In genomic region chr1:156037144-156037583, GRCm38 (mm10) we compare ENCODE assay signal across 8 mouse cellular contexts. TPM values are rescaled to one million over a fixed set of nuclear protein-coding genes. Genes with fewer than 3 reads are reported as not detected.
DNase-seq lines count a peak whose midpoint lies in the region; ATAC-seq and TF ChIP-seq lines count a peak whose summit lies in the region.

No protein-coding gene starts in this region.

- H3K4me2 ChIP-seq in hindbrain, embryonic 12.5 days (replicated peaks) = no peak overlapping the region
- no peak overlapping the region for H3K4me2 ChIP-seq in hindbrain, embryonic 16.5 days (ENCODE audit: low read length)
- peak overlapping the region; percentile 72 for H3K4me2 ChIP-seq in lung, embryonic 14.5 days
- peak overlapping the region; percentile 58 for H3K4me2 ChIP-seq in stomach, embryonic 16.5 days (ENCODE audit: low read depth, low read length)

- no peak for ATAC-seq in hindbrain, embryonic 12.5 days (ENCODE audit: low FRiP score)
- no peak for ATAC-seq in hindbrain, embryonic 16.5 days
- ATAC-seq in lung, embryonic 14.5 days (ENCODE audit: insufficient read depth) = no peak
- ATAC-seq in stomach, embryonic 16.5 days (ENCODE audit: insufficient read depth, low FRiP score) = no peak

- H3K27me3 ChIP-seq in hindbrain, embryonic 12.5 days = no peaks in the 10 kb centered on the region
- H3K27me3 ChIP-seq in hindbrain, embryonic 16.5 days (replicated peaks; ENCODE audit: control insufficient read depth, insufficient read depth, low read length) = no peaks in the 10 kb centered on the region
- no peaks in the 10 kb centered on the region for H3K27me3 ChIP-seq in lung, embryonic 14.5 days (ENCODE audit: insufficient read depth, low read length)
- no peaks in the 10 kb centered on the region for H3K27me3 ChIP-seq in stomach, embryonic 16.5 days (ENCODE audit: control insufficient read depth, insufficient read depth, low read length)

- 0 out of 2 replicates have a peak overlapping the region, but pooled peaks have one; percentile 19 for H3K9ac ChIP-seq in hindbrain, embryonic 12.5 days
- H3K9ac ChIP-seq in hindbrain, embryonic 16.5 days (ENCODE audit: low read depth, low read length) = no peak overlapping the region
- H3K9ac ChIP-seq in lung, embryonic 14.5 days = no peak overlapping the region; the same call in 1 of the 2 replicates
- peak overlapping the region; percentile 29; the same call in 1 of the 2 replicates for H3K9ac ChIP-seq in stomach, embryonic 16.5 days (ENCODE audit: low read length)

- peak; percentile 49 for DNase-seq in NIH3T3 (ENCODE audit: low read depth)
- DNase-seq in gastrocnemius, adult 8-10 months (ENCODE audit: low spot score in 2 of 2) = peak; percentile 21 to 26
- DNase-seq in kidney, adult 11 months = peak; percentile 56
- DNase-seq in lung, embryonic 14.5 days = no peak
- DNase-seq in left cerebral cortex, postnatal 36 days (ENCODE audit: low spot score in 2 of 2) = no peak

- TF ChIP-seq CTCF in lung, embryonic 14.5 days (IDR thresholded peaks at IDR 0.05; ENCODE audit: low read depth) = no peak

- H3K4me1 ChIP-seq in hindbrain, embryonic 12.5 days = peaks cover 22% of the 10 kb centered on the region
- H3K4me1 ChIP-seq in hindbrain, embryonic 16.5 days (ENCODE audit: control insufficient read depth, insufficient read depth, low read depth, low read length) = peaks cover 22% of the 10 kb centered on the region
- H3K4me1 ChIP-seq in lung, embryonic 14.5 days (ENCODE audit: insufficient read depth) = no peaks in the 10 kb centered on the region
- H3K4me1 ChIP-seq in stomach, embryonic 16.5 days (ENCODE audit: control insufficient read depth, insufficient read depth, low read length) = peaks cover 23% of the 10 kb centered on the region

- intact Hi-C loops in left cerebral cortex, postnatal 36 days (cut with DNase I) = no loop called here

- H3K27ac ChIP-seq in hindbrain, embryonic 12.5 days = no peak overlapping the region
- no peak overlapping the region for H3K27ac ChIP-seq in hindbrain, embryonic 16.5 days (ENCODE audit: low read depth, low read length)
- no peak overlapping the region for H3K27ac ChIP-seq in lung, embryonic 14.5 days (ENCODE audit: low read depth)
- peak overlapping the region; percentile 77 for H3K27ac ChIP-seq in stomach, embryonic 16.5 days (ENCODE audit: low read length)

- H3K9me3 ChIP-seq in hindbrain, embryonic 12.5 days (replicated peaks) = no peaks in the 10 kb centered on the region
- no peaks in the 10 kb centered on the region for H3K9me3 ChIP-seq in hindbrain, embryonic 16.5 days (ENCODE audit: control insufficient read depth, low read length)
- H3K9me3 ChIP-seq in lung, embryonic 14.5 days (ENCODE audit: low read depth, low read length) = no peaks in the 10 kb centered on the region
- H3K9me3 ChIP-seq in stomach, embryonic 16.5 days (replicated peaks; ENCODE audit: control insufficient read depth, low read length) = no peaks in the 10 kb centered on the region

- H3K36me3 ChIP-seq in hindbrain, embryonic 12.5 days = peaks cover 14% of the 10 kb centered on the region
- peaks cover 6% of the 10 kb centered on the region; the same call in 1 of the 2 replicates for H3K36me3 ChIP-seq in hindbrain, embryonic 16.5 days (ENCODE audit: control insufficient read depth, insufficient read depth, low read length)
- peaks cover 20% of the 10 kb centered on the region for H3K36me3 ChIP-seq in lung, embryonic 14.5 days (ENCODE audit: insufficient read depth)
- peaks cover 10% of the 10 kb centered on the region for H3K36me3 ChIP-seq in stomach, embryonic 16.5 days (ENCODE audit: control insufficient read depth, insufficient read depth, low read length)

- no peak overlapping the region for H3K4me3 ChIP-seq in hindbrain, embryonic 12.5 days
- no peak overlapping the region for H3K4me3 ChIP-seq in hindbrain, embryonic 16.5 days (ENCODE audit: low read length)
- peak overlapping the region; percentile 51; the same call in 1 of the 2 replicates for H3K4me3 ChIP-seq in lung, embryonic 14.5 days (ENCODE audit: low read depth, low read length)
- H3K4me3 ChIP-seq in stomach, embryonic 16.5 days (replicated peaks; ENCODE audit: low read length) = peak overlapping the region; percentile 34

- 69% methylated on average over 5 of the region's 5 CpGs for WGBS in hindbrain, embryonic 12.5 days
- WGBS in hindbrain, embryonic 16.5 days = 73% methylated on average over 5 of the region's 5 CpGs
- WGBS in lung, embryonic 14.5 days = 39% methylated on average over 5 of the region's 5 CpGs
- 25% methylated on average over 5 of the region's 5 CpGs for WGBS in stomach, embryonic 16.5 days

RNA-seq across cellular contexts. Expression of gene Tor1aip1, which starts 0.9 kb away (rescaled TPM):
- polyA plus RNA-seq in hindbrain, embryonic 12.5 days (2016; fragmentation: Nextera tagmentation; extraction: Ambion mirVana) = 37.2 and 43.1 TPM in 2 replicates
- polyA plus RNA-seq in hindbrain, embryonic 16.5 days (2015; fragmentation: Nextera tagmentation; extraction: Ambion mirVana) = 17.9 and 18.1 TPM in 2 replicates
- 100 to 1,000 TPM; 120 to 141 (median 125) TPM for total RNA-seq in gastrocnemius, adult 8-10 months (2022)
- 45.9 and 47.6 TPM in 2 replicates for polyA plus RNA-seq in lung, embryonic 14.5 days (2014; fragmentation: Nextera tagmentation; extraction: Ambion mirVana)
- polyA plus RNA-seq in stomach, embryonic 16.5 days (2015; fragmentation: Nextera tagmentation; extraction: Ambion mirVana) = 33.8 and 34.8 TPM in 2 replicates
- 10 to 100 TPM; 26.4 to 30.6 TPM for total RNA-seq in left cerebral cortex, postnatal 36 days (2021)

RNA-seq across cellular contexts. Expression of gene Tor1aip2, which starts 2.0 kb away (rescaled TPM):
- polyA plus RNA-seq in hindbrain, embryonic 12.5 days (2016; fragmentation: Nextera tagmentation; extraction: Ambion mirVana) = 91.7 and 94.1 TPM in 2 replicates
- polyA plus RNA-seq in hindbrain, embryonic 16.5 days (2015; fragmentation: Nextera tagmentation; extraction: Ambion mirVana) = 63.9 and 66.4 TPM in 2 replicates
- total RNA-seq in gastrocnemius, adult 8-10 months (2022) = 10 to 100 TPM; 50.3 to 57.4 (median 55.3) TPM
- 119 and 121 TPM in 2 replicates for polyA plus RNA-seq in lung, embryonic 14.5 days (2014; fragmentation: Nextera tagmentation; extraction: Ambion mirVana)
- polyA plus RNA-seq in stomach, embryonic 16.5 days (2015; fragmentation: Nextera tagmentation; extraction: Ambion mirVana) = 119 and 120 TPM in 2 replicates
- total RNA-seq in left cerebral cortex, postnatal 36 days (2021) = 10 to 100 TPM; 48.5 to 51.0 TPM

Comparison
In these comparisons a context has a peak if more than half of its experiments do, and no peak if none do; other contexts are left out.
1. H3K9ac ChIP-seq: peak in hindbrain, embryonic 12.5 days (single experiment) and stomach, embryonic 16.5 days (single experiment); none in hindbrain, embryonic 16.5 days (single experiment) and lung, embryonic 14.5 days (single experiment).
2. H3K4me2 ChIP-seq: peak in lung, embryonic 14.5 days (single experiment) and stomach, embryonic 16.5 days (single experiment); none in hindbrain, embryonic 12.5 days (single experiment) and hindbrain, embryonic 16.5 days (single experiment).
3. H3K4me3 ChIP-seq: peak in lung, embryonic 14.5 days (single experiment) and stomach, embryonic 16.5 days (single experiment); none in hindbrain, embryonic 12.5 days (single experiment) and hindbrain, embryonic 16.5 days (single experiment).
4. DNase-seq: peak in NIH3T3 (single experiment), gastrocnemius, adult 8-10 months (2 of 2) and kidney, adult 11 months (single experiment); none in lung, embryonic 14.5 days (single experiment) and left cerebral cortex, postnatal 36 days (0 of 2).